Mouse (Mus musculus) left cerebral cortex, postnatal 25 days (tissue): Measurements from ENCODE around the gene Obsl1. TPM values are rescaled to one million over a fixed set of nuclear protein-coding genes. Genes with fewer than 3 reads are reported as not detected.

Source experiments
- DNase-seq, 2 experiments: peaks; one replicate each; pipeline ENCODE4 v3.0.0; 2022; ENCODE audit warnings: low spot score in 2 of 2, mixed read lengths in 1 of 2
- intact Hi-C: fragments of 180-260 bp; cut with DNase I; formaldehyde crosslinking; loops from one replicate; pipeline ENCODE4 v1.15.1; 2025
- total RNA-seq, 2 experiments: library from RNA; stranded (reverse); gene quantifications; 2 replicates each; pipeline ENCODE4 v1.2.3; 2021

The Obsl1 gene
- total RNA-seq, result 10 to 100 TPM; 28.6 to 29.0 TPM

DNA sequence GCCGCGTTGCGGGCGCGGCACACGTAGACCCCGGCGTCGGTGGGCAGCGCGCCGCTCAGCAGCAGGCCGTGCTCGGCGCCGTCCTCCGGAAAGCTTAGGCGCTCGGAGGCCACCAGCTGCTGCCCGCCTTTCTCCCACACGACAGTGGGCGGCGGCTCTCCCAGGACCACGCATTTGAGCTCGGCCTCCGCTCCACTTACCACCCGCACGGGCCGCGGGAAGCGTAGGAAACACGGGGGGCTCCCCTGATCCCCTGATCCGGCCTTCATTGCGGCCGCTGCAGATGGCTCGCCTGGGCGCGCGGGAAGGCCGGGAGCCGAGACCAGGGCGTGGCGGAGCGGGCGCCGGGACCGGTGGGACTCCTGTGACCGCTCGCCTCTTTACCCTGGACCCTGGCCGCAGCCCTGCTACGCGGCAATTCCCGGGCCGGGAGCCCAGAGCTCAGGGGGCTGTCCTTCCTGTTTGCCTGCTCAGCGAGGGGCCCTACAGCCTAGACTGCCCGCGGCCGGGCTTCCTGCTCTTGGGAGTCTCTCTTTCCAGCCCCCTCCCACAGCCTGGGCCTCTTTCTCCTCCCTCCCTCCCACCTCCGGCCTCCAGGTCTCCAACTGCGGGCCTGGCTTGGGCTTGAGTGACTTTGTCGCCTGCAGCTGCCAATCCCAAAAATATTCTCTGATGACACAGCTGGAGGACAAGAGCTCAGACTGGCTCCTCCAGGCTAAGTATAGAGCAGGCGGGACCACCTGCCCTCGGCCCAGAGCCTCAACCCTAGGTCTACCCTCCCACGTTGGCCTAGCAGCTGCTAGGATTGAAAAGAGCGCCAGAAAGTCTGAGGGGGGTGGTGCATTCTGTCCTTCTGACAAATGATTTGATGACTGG lies at the start of gene Obsl1:
TSS of gene Obsl1 (minus strand) at position 497 of the 876 bp plus-strand sequence.
- peak; percentile 34 to 52 for DNase-seq
- intact Hi-C loops, result loop anchor here (5.0 kb wide), 1 partner anchor 51 kb away; no protein-coding TSS in a partner anchor

DNA sequence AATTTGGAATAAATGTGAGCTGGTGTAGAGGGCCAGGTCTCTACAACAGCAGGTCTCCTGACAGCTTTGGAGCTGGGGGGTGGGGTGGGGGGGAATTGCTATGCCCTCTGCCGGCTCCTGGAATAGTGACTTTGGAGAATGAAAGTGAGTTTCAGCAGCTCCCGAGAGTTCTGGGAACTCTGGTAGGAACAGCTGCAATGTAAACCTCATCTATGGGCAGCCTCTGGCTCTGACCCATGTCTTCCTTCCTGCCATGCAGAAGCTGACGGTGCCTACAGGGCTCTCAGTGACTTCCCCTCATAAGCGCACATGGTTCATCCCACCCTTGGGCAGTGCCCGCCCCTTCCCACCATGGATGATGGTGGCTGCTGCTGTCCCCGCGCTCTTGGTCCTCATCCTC lies 49.4 kb upstream of the Obsl1 start:
- intact Hi-C loops, result loop anchor here (5.0 kb wide), 1 partner anchor 48 kb away; the partner anchor contains the start of genes Inha and Obsl1

DNA sequence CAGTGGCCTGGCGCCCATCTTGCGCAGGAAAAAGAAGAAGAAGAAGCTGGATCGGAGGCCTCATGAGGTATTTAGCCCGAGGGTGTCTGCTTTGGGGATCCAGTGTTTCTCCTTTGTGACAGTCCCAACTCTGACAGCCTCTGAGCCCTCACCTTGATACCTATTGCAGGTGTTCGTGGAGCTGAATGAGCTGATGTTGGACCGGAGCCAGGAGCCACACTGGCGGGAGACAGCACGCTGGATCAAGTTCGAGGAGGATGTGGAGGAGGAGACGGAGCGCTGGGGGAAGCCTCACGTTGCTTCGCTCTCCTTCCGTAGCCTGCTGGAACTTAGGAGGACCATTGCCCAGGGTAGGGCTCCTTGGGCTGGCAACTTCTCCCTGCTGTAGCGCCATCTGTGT lies 44.3 kb upstream of the Obsl1 start:
- intact Hi-C loops, result no loop called here
- no peak for DNase-seq

More for the DNA sequence above, 49.4 kb upstream of the Obsl1 start:
- no peak for DNase-seq

DNA sequence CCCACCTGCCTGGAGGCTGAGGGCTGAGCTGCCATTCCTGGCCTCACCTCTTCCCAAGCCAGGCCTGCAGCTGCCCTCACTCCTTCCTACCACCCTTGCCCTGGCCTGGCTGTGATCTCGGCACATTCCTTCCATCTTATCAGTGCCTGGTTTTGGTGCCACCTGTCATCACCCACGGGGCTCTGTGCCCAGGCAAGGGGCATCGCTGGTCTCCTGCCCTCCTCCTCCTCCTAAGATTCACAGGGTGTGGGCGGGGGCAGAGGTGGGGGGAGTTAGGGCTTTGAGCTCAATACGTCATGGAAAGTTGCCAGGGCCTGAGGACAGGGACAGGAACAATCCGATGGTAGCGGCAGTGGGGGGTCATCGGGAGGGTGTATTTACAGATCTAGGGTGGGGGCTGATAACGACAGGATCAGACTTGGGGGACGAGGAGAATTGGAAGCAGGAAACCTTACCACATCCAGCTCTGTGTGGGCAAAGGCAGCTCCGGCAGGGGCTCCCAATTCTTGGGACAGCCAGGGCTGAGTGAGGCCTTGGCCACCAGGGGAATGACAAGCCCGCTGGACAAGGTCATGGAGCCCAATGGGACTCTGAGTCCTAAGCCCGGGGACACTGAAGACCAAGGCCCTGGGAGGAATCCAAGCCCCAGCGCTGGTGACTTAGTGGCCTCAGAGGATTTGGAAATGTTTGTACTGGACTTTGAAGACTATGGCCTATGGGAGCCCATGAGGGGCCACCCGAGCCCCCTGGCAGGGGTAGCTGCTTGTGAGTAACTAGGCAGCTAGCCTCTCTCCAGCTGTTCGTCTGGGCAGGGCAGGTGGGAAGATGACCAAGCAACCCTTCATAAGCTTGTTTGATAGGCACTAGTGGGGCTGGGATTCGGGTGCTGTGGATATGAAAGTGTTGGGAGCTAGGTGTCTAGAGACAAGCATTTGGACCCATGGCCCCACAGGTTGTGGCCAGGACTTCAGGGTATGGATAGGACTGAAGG lies 43.3 kb upstream of the Obsl1 start:
- DNase-seq, result no peak
- intact Hi-C loops, result loop anchor here (5.0 kb wide), 1 partner anchor 38 kb away; no protein-coding TSS in a partner anchor

GRCm38 (mm10) chr1:75548871-75549270 lies 42.6 kb upstream of the Obsl1 start:
- no peak for DNase-seq
- intact Hi-C loops, result loop anchor here (5.0 kb wide), 1 partner anchor 38 kb away; no protein-coding TSS in a partner anchor

DNA sequence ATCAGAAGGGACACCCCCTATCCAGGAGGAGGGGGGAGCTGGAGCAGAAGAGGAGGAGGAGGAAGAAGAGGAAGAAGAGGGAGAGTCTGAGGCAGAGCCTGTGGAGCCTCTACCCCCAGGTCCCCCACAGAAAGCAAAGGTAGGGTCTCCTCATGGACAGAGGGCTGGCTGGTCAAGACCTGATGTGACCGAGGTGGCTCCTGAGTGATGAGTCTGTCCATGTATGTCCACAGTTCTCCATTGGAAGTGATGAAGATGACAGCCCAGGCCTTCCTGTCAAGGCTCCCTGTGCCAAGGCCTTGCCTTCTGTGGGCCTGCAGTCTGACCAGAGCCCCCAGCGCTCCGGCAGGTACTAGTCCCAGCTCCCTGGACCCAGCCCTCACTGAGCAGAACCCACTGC lies 41.8 kb upstream of the Obsl1 start:
- no peak for DNase-seq
- intact Hi-C loops, result loop anchor here (5.0 kb wide), 1 partner anchor 39 kb away; no protein-coding TSS in a partner anchor

DNA sequence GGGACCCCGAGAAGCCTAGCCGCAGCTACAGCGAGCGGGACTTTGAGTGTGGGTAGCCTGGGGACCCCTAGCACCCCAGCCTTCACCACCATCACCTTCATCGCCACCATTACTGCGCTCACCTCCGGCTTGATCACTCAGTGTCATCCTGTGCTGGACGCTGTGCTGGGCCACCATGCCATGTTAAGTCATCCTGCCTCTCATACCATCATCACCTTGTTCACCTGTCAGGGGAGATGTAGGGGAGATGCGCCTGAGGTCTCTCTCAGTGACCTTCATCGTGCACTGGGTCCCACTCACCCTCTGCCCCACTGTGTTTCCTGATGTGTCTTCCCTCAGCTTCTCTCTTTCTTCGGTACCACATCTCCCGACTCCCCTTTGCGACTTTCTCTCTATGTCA lies 41.1 kb upstream of the Obsl1 start:
- intact Hi-C loops, result loop anchor here (5.0 kb wide), 1 partner anchor 40 kb away; no protein-coding TSS in a partner anchor
- no peak for DNase-seq

GRCm38 (mm10) chr1:75545965-75546956 lies 40.0 kb upstream of the Obsl1 start, which contains the start of gene Slc4a3:
Slc4a3 (plus strand) TSS chr1:75546266.
- DNase-seq, result peak; percentile 65 to 73
- intact Hi-C loops, result loop anchor here (5.0 kb wide), 1 partner anchor 41 kb away; no protein-coding TSS in a partner anchor

DNA sequence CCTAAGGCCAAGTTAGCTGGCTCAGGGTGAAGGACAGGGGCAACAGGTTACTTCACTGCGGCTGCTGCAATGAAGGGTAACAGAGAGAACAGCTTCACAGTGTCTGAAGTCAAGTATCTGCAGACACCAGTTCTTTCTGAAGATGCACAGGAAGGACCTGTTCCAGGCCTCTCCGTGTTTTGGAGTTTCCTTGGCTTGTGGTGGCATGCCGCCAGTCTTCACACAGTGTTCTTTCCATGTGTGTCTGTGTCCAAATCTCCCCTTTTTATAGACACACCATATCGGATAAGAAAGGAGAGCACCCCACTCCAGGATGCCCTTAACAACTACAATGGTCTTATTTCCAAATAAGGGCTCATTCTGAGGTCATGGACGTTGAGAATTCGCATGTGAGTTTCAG lies 38.1 kb upstream of the Obsl1 start:
- intact Hi-C loops, result no loop called here
- no peak for DNase-seq

- intact Hi-C loops, result no loop called here
These were observed 35.2 kb upstream of the Obsl1 start for GRCm38 (mm10) chr1:75541496-75541895.

GRCm38 (mm10) chr1:75538597-75539190 lies 32.4 kb upstream of the Obsl1 start:
- no peak for DNase-seq
- intact Hi-C loops, result no loop called here

More at GRCm38 (mm10) chr1:75541496-75541895, 35.2 kb upstream of the Obsl1 start:
- no peak for DNase-seq

DNA sequence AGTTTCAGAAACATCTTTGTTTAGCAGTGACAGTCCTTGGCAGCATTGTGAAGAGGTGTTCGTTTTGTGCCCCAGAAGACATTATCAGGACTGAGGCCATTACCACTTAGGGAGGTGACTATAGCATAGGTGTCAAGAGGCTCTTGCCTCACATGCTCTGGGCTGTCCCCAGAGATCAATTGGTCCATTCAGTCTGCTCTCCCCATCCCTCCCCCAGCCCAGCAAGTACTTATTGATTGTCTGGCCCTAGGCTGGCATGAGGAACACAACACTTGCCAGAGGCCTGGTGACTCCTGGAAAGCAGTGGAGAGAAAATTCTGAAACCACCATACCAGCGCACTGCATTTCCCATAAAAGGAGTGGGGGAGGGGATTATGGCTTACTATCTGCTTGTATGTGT lies 31.3 kb upstream of the Obsl1 start:
- intact Hi-C loops, result no loop called here
- DNase-seq, result no peak

DNA sequence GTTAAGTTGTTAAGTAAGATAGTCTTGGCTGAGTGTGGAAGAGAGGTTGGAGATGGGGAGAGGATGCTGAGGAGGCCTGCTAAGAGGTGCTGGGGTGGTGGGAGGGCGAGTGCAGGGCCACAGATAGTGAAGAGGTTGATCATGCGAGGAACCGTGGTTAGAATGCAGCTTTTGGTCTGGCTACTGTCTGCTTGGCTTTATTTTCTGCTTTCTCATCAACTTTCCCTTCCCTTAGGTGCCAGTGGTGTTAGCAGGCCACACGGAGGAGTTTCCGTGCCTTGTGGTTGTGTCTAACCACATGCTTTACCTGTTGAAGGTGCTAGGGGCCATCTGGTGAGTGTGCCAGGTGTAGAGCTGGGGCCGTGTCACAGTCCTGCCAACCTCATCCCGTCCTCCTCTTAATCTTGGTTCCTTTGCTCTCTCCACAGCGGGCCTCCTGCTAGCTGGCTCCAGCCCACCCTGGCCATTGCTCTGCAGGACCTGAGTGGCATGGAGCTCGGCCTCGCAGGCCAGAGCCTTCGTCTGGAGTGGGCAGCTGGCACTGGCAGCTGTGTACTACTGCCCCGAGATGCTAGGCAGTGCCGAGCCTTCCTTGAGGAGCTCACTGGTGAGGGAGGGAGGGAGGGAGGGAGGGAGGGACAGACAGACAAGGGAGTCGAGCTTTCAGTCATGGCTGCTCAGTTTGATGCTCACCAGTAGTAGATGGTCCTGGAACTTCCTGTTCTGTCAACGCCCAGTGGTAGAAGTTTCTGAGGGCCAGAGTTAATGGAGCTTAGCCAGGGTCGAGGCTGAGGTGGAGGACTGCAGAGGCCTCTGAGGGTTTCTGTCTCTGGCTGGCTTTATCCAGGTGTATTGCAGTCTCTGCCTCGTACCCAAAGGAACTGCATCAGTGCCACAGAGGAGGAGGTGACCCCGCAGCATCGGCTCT lies 27.3 kb upstream of the Obsl1 start:
- no peak for DNase-seq
- intact Hi-C loops, result no loop called here

DNA sequence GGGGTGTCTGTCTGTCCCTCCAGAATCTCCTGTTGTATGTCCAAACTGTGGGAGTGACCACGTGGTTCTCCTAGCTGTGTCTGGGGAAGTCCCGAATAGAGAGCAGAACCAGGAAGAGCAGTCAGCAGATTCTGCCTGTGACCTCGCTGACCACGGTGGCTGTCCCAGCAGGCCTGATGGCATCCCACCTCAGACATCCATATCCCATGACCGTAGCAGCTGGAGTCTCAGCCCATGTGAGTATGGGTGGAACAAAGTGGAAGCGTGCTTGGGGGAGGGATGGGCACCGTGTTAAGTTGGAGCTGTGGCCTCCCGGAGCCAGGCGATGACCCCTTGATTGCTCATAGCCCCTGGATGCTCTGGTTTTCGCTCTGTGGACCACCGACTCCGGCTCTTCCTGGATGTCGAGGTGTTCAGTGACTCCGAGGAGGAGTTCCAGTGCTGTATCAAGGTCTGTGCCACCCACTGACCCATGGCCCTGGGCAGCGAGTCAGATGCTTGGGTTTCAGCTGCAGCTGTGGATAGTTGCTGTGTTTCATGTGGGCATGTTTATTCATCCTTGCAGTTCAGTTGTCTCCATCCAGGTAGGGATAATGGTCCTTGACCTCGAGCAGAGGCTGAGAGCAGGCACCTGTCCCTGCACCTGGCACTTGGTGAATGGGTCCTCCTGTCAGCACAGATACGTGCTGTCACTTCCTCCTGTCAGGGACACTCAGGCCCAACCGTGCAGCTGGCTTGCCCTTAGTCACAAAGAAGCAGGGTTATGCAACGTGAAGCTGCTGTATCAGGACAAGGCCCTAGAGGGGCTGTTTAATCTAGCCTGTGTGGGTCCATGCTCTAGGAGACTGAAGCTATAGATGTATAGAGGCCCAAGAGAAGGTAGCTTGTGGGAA lies 26.3 kb upstream of the Obsl1 start:
- intact Hi-C loops, result no loop called here
- DNase-seq, result no peak

GRCm38 (mm10) chr1:75530546-75530945 lies 24.3 kb upstream of the Obsl1 start:
- intact Hi-C loops, result no loop called here
- no peak for DNase-seq

- intact Hi-C loops, result loop anchor here (10.0 kb wide), 1 partner anchor 1560 kb away; no protein-coding TSS in a partner anchor
- DNase-seq, result no peak
These were observed 18.4 kb upstream of the Obsl1 start for GRCm38 (mm10) chr1:75524679-75525078.
